Mouse (Mus musculus) lung, postnatal 0 days (tissue): ENCODE measurements at regions not wholly inside any gene's neighbourhood (a gene's known extent, or its start where the extent isn't known, plus 50 kb on each side); places are given as distances from the start of the nearest gene placed in this dataset.

ENCODE experiments used
- CTCF ChIP-seq: IDR thresholded peaks from 2 replicates; pipeline ENCODE4 v1.5.1; 2016; ENCODE audit warnings: antibody characterized with exemption, mild to moderate bottlenecking
- EP300 ChIP-seq: IDR thresholded peaks from 2 replicates; pipeline ENCODE4 v1.6.1; 2016; ENCODE audit warnings: antibody characterized with exemption, mild to moderate bottlenecking, control low read depth

DNA sequence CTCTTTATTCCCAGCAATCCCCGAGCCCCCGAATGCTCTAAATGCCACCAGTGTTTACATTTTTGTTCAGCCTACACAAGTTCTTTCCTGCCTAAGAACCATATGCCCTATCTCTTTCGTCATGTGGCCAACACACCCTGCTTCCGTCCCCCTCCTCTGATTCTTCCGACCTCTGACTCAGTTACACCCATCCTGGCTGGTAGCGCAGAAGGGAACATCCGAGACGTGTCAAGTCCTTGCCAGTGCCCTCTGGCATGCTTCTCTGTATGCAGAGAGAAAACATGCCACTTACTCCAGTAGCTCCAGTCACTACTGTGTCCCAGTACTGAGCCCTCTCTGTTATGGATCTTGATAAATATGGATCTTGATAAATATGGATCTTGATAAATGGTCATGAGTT, 149.3 kb upstream of the Rpl34 start:
- no peak for TF ChIP-seq CTCF
- TF ChIP-seq EP300: peak; percentile 42; the same call in 1 of the 2 replicates
